ENCODE assay signal across 7 mouse cellular contexts in genomic region chr10:128211390-128212108, GRCm38 (mm10). TPM values are rescaled to one million over a fixed set of nuclear protein-coding genes. Genes with fewer than 3 reads are reported as not detected.
DNase-seq lines count a peak whose midpoint lies in the region; ATAC-seq and TF ChIP-seq lines count a peak whose summit lies in the region.

Gene Spryd4 (minus strand): TSS chr10:128211807.

- no peaks in the 10 kb centered on the region for H3K36me3 ChIP-seq in embryonic facial prominence, embryonic 12.5 days
- no peaks in the 10 kb centered on the region for H3K36me3 ChIP-seq in kidney, adult 2 months (ENCODE audit: control insufficient read depth, insufficient read depth, low read length)
- peaks cover 27% of the 10 kb centered on the region for H3K36me3 ChIP-seq in limb, embryonic 12.5 days
- no peaks in the 10 kb centered on the region for H3K36me3 ChIP-seq in midbrain, embryonic 15.5 days (replicated peaks)

- peaks cover 5% of the 10 kb centered on the region; the same call in 1 of the 2 replicates for H3K27me3 ChIP-seq in embryonic facial prominence, embryonic 12.5 days
- no peaks in the 10 kb centered on the region for H3K27me3 ChIP-seq in kidney, adult 2 months (replicated peaks; ENCODE audit: control insufficient read depth, insufficient read depth, low read length)
- H3K27me3 ChIP-seq in limb, embryonic 12.5 days: peaks cover 12% of the 10 kb centered on the region
- no peaks in the 10 kb centered on the region for H3K27me3 ChIP-seq in midbrain, embryonic 15.5 days (replicated peaks)

- H3K9ac ChIP-seq in embryonic facial prominence, embryonic 12.5 days: peak within 1 kb of the TSS; percentile 56
- peak within 1 kb of the TSS; percentile 67 for H3K9ac ChIP-seq in limb, embryonic 12.5 days (replicated peaks)
- H3K9ac ChIP-seq in midbrain, embryonic 15.5 days: peak within 1 kb of the TSS; percentile 54

- peak within 1 kb of the TSS; percentile 58 for H3K4me3 ChIP-seq in embryonic facial prominence, embryonic 12.5 days
- peak within 1 kb of the TSS; percentile 59 for H3K4me3 ChIP-seq in kidney, adult 2 months (ENCODE audit: insufficient read depth, low read depth, low read length)
- peak within 1 kb of the TSS; percentile 66 for H3K4me3 ChIP-seq in limb, embryonic 12.5 days (replicated peaks)
- peak within 1 kb of the TSS; percentile 68 for H3K4me3 ChIP-seq in midbrain, embryonic 15.5 days

- ATAC-seq in embryonic facial prominence, embryonic 12.5 days (ENCODE audit: insufficient number of reproducible peaks, insufficient read depth, low FRiP score, low TSS enrichment): peak; percentile 83; the same call in 1 of the 2 replicates
- ATAC-seq in limb, embryonic 12.5 days (ENCODE audit: insufficient number of reproducible peaks, insufficient read depth, low FRiP score, low TSS enrichment, low read depth): peak; percentile 84
- ATAC-seq in midbrain, embryonic 15.5 days (replicated peaks): peak; percentile 95

- peak; percentile 92 for DNase-seq in adrenal gland, postnatal 25 days
- peak; percentile 92 to 95 for DNase-seq in heart, adult 18-20 months
- peak; percentile 95 for DNase-seq in kidney, adult 2 months
- peak; percentile 84 to 94 for DNase-seq in spleen, postnatal 10 days (ENCODE audit: low spot score in 2 of 2)

- no peaks in the 10 kb centered on the region for H3K9me3 ChIP-seq in embryonic facial prominence, embryonic 12.5 days
- H3K9me3 ChIP-seq in limb, embryonic 12.5 days: no peaks in the 10 kb centered on the region
- H3K9me3 ChIP-seq in midbrain, embryonic 15.5 days: no peaks in the 10 kb centered on the region

- peaks cover 9% of the 10 kb centered on the region for H3K4me1 ChIP-seq in embryonic facial prominence, embryonic 12.5 days
- H3K4me1 ChIP-seq in kidney, adult 2 months (ENCODE audit: control insufficient read depth, insufficient read depth, low read length): peaks cover 3% of the 10 kb centered on the region; the same call in 1 of the 2 replicates
- peaks cover 14% of the 10 kb centered on the region for H3K4me1 ChIP-seq in limb, embryonic 12.5 days (replicated peaks)
- peaks cover 13% of the 10 kb centered on the region for H3K4me1 ChIP-seq in midbrain, embryonic 15.5 days

- peak; percentile 50 for TF ChIP-seq POLR2A in kidney, adult 2 months (IDR thresholded peaks at IDR 0.05; ENCODE audit: low read depth, low read length)

- under 1% methylated on average over 30 of the region's 30 CpGs for WGBS in embryonic facial prominence, embryonic 12.5 days
- WGBS in kidney, adult 2 months: under 1% methylated on average over 30 of the region's 30 CpGs
- WGBS in limb, embryonic 12.5 days: under 1% methylated on average over 30 of the region's 30 CpGs
- under 1% methylated on average over 30 of the region's 30 CpGs for WGBS in midbrain, embryonic 15.5 days

- H3K4me2 ChIP-seq in embryonic facial prominence, embryonic 12.5 days (replicated peaks): peak within 1 kb of the TSS; percentile 67
- H3K4me2 ChIP-seq in limb, embryonic 12.5 days: peak within 1 kb of the TSS; percentile 85
- H3K4me2 ChIP-seq in midbrain, embryonic 15.5 days: peak within 1 kb of the TSS; percentile 94

- H3K27ac ChIP-seq in embryonic facial prominence, embryonic 12.5 days: no peak within 1 kb of the TSS
- H3K27ac ChIP-seq in kidney, adult 2 months (ENCODE audit: insufficient read depth, low read depth, low read length): 0 out of 2 replicates have a peak within 1 kb of the TSS, but pooled peaks have one; percentile 41
- 0 out of 2 replicates have a peak within 1 kb of the TSS, but pooled peaks have one; percentile 7 for H3K27ac ChIP-seq in limb, embryonic 12.5 days
- peak within 1 kb of the TSS; percentile 70 for H3K27ac ChIP-seq in midbrain, embryonic 15.5 days

- TF ChIP-seq CTCF in kidney, adult 2 months (conservative IDR thresholded peaks at IDR 0.05; ENCODE audit: insufficient read depth, insufficient read length, low read depth, low read length): peak; percentile 18; the same call in 1 of the 2 replicates

RNA-seq across cellular contexts. Expression of gene Spryd4, which starts in this region (rescaled TPM):
- 15.3 and 18.0 TPM in 2 replicates for total RNA-seq in adrenal gland, postnatal 25 days (2021)
- polyA plus RNA-seq in embryonic facial prominence, embryonic 12.5 days (2016; fragmentation: Nextera tagmentation; extraction: Ambion mirVana): 31.1 TPM in 2 replicates
- 10 to 100 TPM; 37.9 to 45.9 TPM for total RNA-seq in heart, adult 18-20 months (2021)
- polyA plus RNA-seq in kidney, adult 2 months (2012; rRNA removed): 15.5 and 17.3 TPM in 2 replicates
- 31.0 and 32.4 TPM in 2 replicates for polyA plus RNA-seq in limb, embryonic 12.5 days (2016; fragmentation: Nextera tagmentation; extraction: Ambion mirVana)
- 20.2 and 21.4 TPM in 2 replicates for polyA plus RNA-seq in midbrain, embryonic 15.5 days (2015; fragmentation: Nextera tagmentation; extraction: Ambion mirVana)
